Mouse (Mus musculus): ENCODE results near the gene C3ar1.

Gene C3ar1

GRCm38 (mm10) chr6:122828086-122828485 is 27.9 kb downstream of the C3ar1 start:
- DNase-seq (ENCODE audit: low read depth, low spot score), result peak; percentile 67

GRCm38 (mm10) chr6:122825923-122826742 is 29.8 kb downstream of the C3ar1 start:
- peak; percentile 78 for DNase-seq (ENCODE audit: low read depth, low spot score)

GRCm38 (mm10) chr6:122825166-122825565 is 30.8 kb downstream of the C3ar1 start:
- DNase-seq (ENCODE audit: low read depth, low spot score), result no peak

DNA sequence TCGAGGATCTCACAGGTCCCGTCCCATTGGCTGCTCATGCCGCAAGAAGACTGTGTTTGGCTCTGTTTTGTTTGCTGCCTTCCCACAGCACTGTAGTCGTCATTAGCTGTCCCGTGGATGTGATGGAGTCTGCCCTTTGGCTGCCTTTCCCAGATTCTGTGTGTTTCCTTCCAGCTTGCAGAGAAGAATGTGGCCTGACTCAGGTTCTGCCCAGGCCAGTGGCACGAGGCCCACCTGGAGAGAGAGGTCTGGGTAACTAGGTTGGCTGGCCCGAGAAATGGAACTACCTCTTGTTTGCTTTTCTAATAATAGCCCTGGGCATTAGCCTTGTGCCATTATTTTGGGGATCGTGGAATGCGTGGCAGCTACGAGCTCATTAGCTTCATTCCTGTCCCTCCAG is 31.9 kb downstream of the C3ar1 start:
- no peak for DNase-seq (ENCODE audit: low read depth, low spot score)

GRCm38 (mm10) chr6:122821822-122822221 is 34.1 kb downstream of the C3ar1 start:
- peak; percentile 28 for DNase-seq (ENCODE audit: low read depth, low spot score)

- DNase-seq (ENCODE audit: low read depth, low spot score), result peak; percentile 83
These were observed 34.9 kb downstream of the C3ar1 start for GRCm38 (mm10) chr6:122820799-122821650.

- DNase-seq (ENCODE audit: low read depth, low spot score), result no peak
These were observed 35.7 kb downstream of the C3ar1 start for GRCm38 (mm10) chr6:122820071-122820798.

DNA sequence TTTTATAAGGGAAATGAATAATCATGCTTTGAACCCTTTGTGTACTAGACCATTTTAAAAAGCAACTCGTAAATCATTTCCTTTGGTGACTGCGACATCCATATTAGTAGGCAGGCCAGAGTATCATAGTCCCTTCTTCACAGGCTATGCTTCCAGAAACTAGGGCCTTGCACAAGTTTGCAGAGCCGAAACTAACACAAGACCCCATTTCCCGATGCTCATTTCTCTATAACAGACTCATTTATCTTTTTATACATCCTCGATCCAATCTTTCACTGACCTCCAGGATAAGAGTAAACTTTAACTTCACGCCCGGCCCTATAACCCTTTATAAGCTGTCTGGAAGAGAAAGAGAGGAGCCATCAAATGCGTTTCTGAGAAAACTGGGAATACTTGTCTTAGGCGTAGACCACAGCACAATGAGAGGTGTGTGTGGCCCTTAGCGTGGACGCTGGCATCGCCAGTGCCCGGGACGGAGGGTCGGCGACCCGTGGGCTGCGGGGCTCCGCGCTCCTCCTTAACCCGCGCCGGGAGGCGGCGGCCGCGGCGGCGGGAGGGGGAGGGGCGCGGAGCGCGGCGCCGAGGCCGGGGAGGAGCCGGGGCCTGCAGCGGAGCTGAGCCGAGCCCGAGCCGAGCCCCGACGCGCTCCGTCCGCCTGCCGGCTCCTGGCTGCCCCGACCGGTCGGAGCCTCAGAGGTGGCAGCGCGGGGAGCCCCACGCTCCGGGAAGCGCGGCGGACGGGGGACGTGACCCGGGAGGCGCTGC is 36.5 kb downstream of the C3ar1 start, which contains the start of gene Foxj2:
Gene Foxj2 (plus strand): TSS at position 609 of the 765 bp plus-strand sequence.
- peak; percentile 84 for DNase-seq (ENCODE audit: low read depth, low spot score)

GRCm38 (mm10) chr6:122813640-122814039 is 42.3 kb downstream of the C3ar1 start:
- no peak for DNase-seq (ENCODE audit: low read depth, low spot score)

- no peak for DNase-seq (ENCODE audit: low read depth, low spot score)
These were observed 43.2 kb downstream of the C3ar1 start for GRCm38 (mm10) chr6:122812716-122813115.

DNA sequence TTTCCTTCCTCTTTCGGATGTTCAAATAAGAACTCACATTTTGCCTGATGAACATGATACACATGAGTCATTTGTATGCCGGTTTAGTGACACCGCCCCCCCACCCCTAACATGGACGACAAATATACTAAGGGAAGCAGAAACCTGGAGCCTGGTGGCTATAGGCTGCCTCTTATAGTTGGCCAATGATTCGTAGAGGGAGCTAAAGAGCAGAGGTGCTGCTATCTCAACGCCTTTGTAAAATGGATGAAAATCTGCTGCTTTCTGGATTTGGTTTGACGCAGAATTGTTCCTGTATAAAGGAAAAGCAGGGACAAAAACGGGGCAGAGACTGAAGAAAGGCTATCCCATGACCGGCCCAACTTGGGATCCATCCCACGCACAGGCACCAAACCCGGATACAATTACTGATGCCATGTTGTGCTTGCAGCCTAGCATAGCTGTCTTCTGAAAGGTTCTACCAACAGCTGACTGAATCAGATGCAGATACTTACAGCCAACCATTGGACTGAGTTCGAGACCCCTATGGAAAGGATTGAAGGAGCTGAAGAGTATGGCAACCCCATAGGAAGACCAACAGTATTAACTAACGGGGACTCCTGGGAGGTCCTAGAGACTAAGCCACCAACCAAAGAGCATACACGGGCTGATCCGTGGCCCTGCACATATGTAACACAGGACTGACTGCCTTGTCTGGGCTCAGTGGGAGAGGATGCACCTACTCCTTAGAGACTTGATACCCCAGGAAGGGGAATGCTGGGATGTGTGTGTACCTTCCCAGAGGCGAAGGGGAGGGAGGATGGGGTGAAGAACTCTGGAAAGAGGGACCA is 44.0 kb downstream of the C3ar1 start:
- peak; percentile 88 for DNase-seq (ENCODE audit: low read depth, low spot score)

GRCm38 (mm10) chr6:122811280-122811652 is 44.7 kb downstream of the C3ar1 start:
- DNase-seq (ENCODE audit: low read depth, low spot score), result peak; percentile 96

- peak; percentile 98 for DNase-seq (ENCODE audit: low read depth, low spot score)
These were observed 45.2 kb downstream of the C3ar1 start for GRCm38 (mm10) chr6:122810615-122811279.

GRCm38 (mm10) chr6:122810022-122810614 is 45.8 kb downstream of the C3ar1 start:
- peak; percentile 89 for DNase-seq (ENCODE audit: low read depth, low spot score)

GRCm38 (mm10) chr6:122804418-122804817 is 51.5 kb downstream of the C3ar1 start:
- peak; percentile 90 for DNase-seq (ENCODE audit: low read depth, low spot score)

DNA sequence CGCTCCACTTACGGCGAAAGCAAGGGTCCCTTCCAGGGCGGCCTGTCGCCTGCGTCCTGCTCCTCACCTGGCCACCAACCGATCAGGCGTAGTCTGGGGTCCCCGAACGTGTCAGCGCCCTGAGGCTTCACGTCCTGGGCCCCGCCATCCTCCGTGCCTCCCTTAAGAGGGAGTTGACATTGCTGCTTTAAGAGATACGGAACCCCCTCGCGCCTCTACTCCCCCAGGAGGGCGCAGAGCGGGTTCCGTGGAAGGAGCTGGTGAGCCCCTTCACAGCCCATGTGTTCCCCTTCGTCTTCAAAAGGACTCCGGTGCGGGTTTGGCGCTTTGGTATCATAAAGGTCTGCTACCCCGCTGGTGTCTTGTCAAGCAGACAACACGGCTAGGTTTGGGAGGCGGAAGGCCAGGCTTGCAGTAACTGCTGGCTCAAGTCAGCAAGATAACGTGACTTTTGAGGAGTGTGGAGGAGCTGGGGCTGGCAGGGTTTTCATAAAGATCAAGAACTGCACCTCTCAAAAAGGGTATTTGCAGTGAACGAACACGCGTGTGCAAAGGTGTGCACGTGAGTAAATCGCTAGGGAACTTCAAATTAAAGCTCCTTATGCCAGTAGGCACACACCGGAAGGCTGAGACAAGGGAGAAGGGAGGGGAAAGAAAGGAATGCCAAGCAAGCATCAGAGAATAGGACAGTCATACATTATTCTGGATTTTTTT is 54.0 kb downstream of the C3ar1 start:
- peak; percentile 67 for DNase-seq (ENCODE audit: low read depth, low spot score)

DNA sequence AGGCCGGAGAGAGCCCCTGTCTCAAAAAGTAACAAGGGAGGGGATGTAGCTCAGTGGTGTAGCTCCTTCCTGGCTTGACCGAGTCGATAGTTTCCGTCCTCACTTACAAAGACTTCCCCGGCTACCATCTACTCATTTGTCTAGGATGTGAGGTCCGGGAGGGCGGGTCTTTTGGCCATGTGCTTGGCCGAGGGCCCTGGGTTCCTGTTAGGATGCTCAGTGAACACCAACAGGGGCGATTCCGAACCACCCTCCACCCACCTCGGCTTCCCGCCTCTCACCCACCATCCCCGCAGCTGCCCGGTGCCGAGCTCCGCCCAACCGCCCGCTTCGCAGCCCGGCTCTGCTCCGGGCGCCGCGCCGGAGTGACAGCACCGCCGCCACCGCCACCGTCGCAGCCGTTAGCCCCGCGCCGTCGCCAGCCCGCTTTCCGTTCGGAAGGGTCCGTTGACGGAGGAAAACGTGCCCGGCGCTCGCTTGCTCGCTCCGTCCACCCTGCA is 54.6 kb downstream of the C3ar1 start, which contains the start of gene Slc2a3:
Gene Slc2a3 (minus strand): TSS at position 340 of the 500 bp plus-strand sequence.
- peak; percentile 68 for DNase-seq (ENCODE audit: low read depth, low spot score)

DNA sequence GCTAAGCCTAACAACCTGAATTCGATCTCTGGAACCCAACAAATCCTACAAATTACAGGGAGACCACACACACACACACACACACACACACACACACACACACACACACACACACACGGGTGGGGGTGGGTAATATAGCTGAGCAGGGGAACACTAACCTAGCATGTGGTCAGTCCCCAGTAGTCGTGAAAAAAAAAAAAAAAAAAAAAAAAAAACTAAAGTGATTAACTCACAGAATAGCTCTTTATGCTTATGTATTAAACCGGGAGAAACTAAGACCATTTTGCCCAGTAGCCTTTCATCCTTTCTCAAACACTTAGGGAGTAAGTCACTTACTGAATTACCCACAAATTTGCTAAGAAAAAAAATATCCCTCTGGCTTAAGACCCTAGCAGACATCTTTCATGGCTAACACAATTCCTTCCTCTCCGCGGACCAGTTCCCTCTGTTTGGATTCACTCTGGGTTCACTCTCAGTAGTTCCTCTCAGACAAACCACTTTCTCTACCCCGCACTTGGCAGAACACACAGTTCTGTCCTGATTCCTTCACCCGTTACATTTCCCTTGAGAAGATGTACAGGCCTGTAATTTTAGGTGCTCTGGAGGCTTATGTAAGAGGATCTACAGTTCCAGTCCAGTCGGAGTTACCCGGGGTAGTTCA is 55.2 kb downstream of the C3ar1 start:
- no peak for DNase-seq (ENCODE audit: low read depth, low spot score)
